Mouse (Mus musculus) heart, postnatal 0 days (tissue): ENCODE measurements around the gene Srpk2.

Source experiments
- CTCF ChIP-seq: IDR thresholded peaks from 2 replicates; pipeline ENCODE4 v1.5.1; 2016; ENCODE audit warnings: antibody characterized with exemption, control low read depth, low read depth
- EP300 ChIP-seq: IDR thresholded peaks from 2 replicates; pipeline ENCODE4 v1.6.1; 2016; ENCODE audit warnings: antibody characterized with exemption, low read depth

DNA sequence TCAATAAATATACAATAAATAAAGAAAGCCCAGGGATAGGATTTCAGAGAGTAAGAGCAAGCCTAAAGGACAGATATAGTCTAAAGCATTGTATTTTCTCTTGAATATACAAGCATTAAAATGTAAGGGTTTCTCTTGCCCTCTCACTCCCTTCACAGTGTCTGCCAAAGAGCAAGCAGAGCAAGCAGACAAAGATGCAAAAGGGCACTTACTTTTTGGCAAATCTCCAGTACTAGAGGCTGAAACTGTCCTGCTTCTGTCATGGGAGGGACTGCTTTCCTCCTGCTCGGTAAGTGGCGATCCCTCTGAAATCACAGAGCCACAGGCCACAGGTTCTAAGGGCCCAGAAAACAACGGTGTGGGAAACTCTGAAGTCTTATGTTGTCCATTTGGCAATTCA, 160.5 kb downstream of the Srpk2 start:
- TF ChIP-seq CTCF: no peak
- no peak for TF ChIP-seq EP300
